Mouse (Mus musculus): ENCODE measurements around the gene Dock9. TPM values are rescaled to one million over a fixed set of nuclear protein-coding genes. Genes with fewer than 3 reads are reported as not detected.

Gene Dock9
- total RNA-seq (2014; rRNA removed) (68.8 and 70.5 TPM in 2 replicates), polyA plus RNA-seq (2015; fragmentation: Nextera tagmentation; extraction: Ambion mirVana) (13.8 and 14.0 TPM in 2 replicates)

DNA sequence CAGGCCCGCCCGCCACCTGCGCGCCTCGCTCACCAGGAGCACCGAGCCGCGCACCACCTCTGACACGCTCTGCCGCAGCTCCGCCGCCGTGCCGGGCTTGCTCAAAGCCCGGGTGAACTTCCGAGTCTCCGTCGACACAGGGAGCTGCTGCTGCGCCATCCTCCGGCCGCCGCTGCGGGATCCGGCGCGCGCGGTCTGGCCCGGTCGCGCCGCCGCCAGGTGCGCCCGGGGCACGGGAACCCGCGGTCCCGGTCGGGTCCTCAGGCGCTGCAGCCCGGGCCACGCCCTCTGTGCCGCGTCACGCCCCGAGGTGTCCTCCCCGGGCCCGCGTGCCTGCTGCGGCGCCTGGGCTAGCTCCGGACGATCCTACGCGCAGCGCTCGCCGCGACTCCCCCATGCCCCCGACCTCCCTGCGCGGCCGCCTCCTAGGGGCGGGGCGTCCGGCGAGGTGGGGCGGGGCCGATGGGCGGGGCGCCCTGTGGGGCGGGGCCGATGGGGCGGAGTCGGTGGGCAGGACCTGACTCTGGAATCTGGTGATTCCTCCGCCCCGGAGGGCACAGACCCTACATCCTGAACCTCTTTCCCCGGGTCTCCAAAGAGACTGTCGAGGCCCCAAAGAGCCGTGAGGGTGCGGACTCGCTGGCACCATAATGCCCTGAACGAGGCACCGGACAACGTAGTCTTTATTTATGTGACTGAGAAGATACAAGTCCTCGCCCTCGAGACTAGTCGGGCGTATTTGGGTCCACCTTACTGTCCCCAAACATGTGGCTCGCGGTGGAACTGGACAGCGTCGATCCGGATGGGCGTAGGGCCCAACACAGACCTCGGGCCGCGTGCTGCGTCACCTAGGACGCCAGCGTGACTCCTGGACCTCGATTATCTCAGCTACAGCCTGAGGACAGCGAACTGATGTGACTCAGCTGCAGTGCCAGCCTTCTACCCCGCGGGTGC, at the start of gene Dock9:
Gene Dock9 (minus strand): TSS at position 381 of the 954 bp plus-strand sequence.
- no peaks in the 10 kb centered on the region for H3K36me3 ChIP-seq (ENCODE audit: insufficient read depth, low read length)
- H3K4me1 ChIP-seq (ENCODE audit: insufficient read depth, low read length) = no peaks in the 10 kb centered on the region
- DNase-seq (ENCODE audit: low spot score) = peak; percentile 62
- H3K27me3 ChIP-seq (ENCODE audit: insufficient read depth, low read length) = no peaks in the 10 kb centered on the region
- under 1% methylated on average over 83 of the region's 106 CpGs for WGBS
- H3K9ac ChIP-seq (replicated peaks; ENCODE audit: low read length, poor library complexity, severe bottlenecking) = peak within 1 kb of the TSS; percentile 74
- H3K4me2 ChIP-seq (ENCODE audit: low read depth, low read length, poor library complexity, severe bottlenecking) = peak within 1 kb of the TSS; percentile 92
- peak; percentile 84 for ATAC-seq (ENCODE audit: low FRiP score)
- H3K27ac ChIP-seq (ENCODE audit: low read depth, low read length) = peak within 1 kb of the TSS; percentile 81
- peak within 1 kb of the TSS; percentile 64 for H3K4me3 ChIP-seq (ENCODE audit: low read depth, low read length)
- TF ChIP-seq CTCF (IDR thresholded peaks at IDR 0.05) = peak; percentile 16; the same call in 1 of the 2 replicates
- no peaks in the 10 kb centered on the region for H3K9me3 ChIP-seq (ENCODE audit: low read length)

DNA sequence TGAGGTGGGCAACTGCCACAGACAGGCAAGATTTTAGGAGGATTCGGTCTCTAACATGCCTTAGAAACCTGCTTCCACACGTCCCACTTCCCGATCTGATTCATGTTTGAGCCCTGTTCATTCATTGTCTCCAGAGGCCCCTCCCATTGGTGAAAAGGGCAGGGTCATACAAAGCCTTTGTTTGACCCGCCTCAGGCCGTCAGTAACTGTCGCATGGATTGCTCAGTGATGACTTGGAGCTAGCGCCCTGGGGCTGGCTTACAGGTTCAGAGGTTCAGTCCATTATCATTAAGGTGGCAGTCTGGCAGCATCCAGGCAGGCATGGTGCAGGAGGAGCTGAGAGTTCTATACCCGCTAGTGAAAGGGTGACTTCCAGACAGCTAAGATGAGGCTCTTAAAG, 46.8 kb upstream of the Dock9 start:
- no peak overlapping the region for H3K9ac ChIP-seq (replicated peaks; ENCODE audit: low read length, poor library complexity, severe bottlenecking)
- H3K9me3 ChIP-seq (ENCODE audit: low read length) = no peaks in the 10 kb centered on the region
- ATAC-seq (ENCODE audit: low FRiP score) (no peak), DNase-seq (ENCODE audit: low spot score) (no peak)
- H3K4me2 ChIP-seq (ENCODE audit: low read depth, low read length, poor library complexity, severe bottlenecking) = no peak overlapping the region
- H3K4me1 ChIP-seq (ENCODE audit: insufficient read depth, low read length) = no peaks in the 10 kb centered on the region
- H3K4me3 ChIP-seq (ENCODE audit: low read depth, low read length) = no peak overlapping the region
- WGBS = 44% methylated on average over 8 of the region's 8 CpGs
- no peaks in the 10 kb centered on the region for H3K36me3 ChIP-seq (ENCODE audit: insufficient read depth, low read length)
- TF ChIP-seq CTCF (IDR thresholded peaks at IDR 0.05) = no peak
- H3K27me3 ChIP-seq (ENCODE audit: insufficient read depth, low read length) = no peaks in the 10 kb centered on the region
- no peak overlapping the region for H3K27ac ChIP-seq (ENCODE audit: low read depth, low read length)

DNA sequence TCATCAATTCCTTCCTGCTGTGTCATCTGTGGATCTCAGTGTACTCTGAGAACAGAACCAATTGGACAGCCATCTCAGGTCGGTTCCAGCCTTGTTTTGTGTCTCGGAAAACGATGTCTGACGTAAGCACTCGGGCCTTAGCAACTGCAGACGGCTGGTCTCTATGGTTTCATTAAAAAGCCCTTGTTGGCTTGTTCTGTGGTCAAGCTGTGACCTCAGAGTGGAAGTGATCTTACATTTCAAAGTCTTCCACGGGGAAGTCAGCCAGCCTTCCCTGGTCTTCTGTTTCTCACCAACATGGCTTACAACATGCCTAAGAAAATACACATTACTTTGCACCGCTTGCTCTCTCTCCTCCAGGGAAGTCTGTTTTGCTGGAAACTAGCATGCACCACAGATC, 42.6 kb upstream of the Dock9 start:
- no peaks in the 10 kb centered on the region for H3K4me1 ChIP-seq (ENCODE audit: insufficient read depth, low read length)
- H3K36me3 ChIP-seq (ENCODE audit: insufficient read depth, low read length) = no peaks in the 10 kb centered on the region
- H3K9me3 ChIP-seq (ENCODE audit: low read length) = peaks cover 10% of the 10 kb centered on the region; the same call in 1 of the 2 replicates
- TF ChIP-seq CTCF (IDR thresholded peaks at IDR 0.05) = no peak
- no peak for DNase-seq (ENCODE audit: low spot score)
- no peak overlapping the region for H3K4me3 ChIP-seq (ENCODE audit: low read depth, low read length)
- no peak overlapping the region for H3K27ac ChIP-seq (ENCODE audit: low read depth, low read length)
- H3K9ac ChIP-seq (replicated peaks; ENCODE audit: low read length, poor library complexity, severe bottlenecking) = no peak overlapping the region
- WGBS = 89% methylated on average over 8 of the region's 8 CpGs
- H3K27me3 ChIP-seq (ENCODE audit: insufficient read depth, low read length) = no peaks in the 10 kb centered on the region
- no peak overlapping the region for H3K4me2 ChIP-seq (ENCODE audit: low read depth, low read length, poor library complexity, severe bottlenecking)
- ATAC-seq (ENCODE audit: low FRiP score) = no peak

DNA sequence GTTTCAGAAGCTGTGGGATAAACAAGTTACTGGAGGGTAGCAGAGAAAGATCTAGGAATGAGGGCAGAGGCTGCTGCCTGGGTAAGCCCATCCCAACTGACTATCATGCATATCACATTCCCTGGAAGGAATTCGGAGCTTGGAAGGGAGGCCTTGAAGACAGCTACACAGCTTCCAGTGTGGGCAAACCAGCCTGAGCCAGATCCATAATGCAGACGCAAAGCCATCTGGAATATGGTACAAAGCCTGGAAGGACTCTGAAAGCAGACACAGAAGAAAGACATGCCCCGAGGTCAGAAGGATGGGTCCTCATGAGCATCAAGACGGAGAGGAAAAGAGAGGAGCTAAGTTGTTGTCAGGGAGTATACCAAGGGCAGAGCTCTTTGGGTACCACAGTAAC, 40.5 kb upstream of the Dock9 start:
- ATAC-seq (ENCODE audit: low FRiP score) (no peak), DNase-seq (ENCODE audit: low spot score) (no peak)
- Histone ChIP-seq H3K4me3 (ENCODE audit: low read depth, low read length) (no peak overlapping the region), H3K4me1 (ENCODE audit: insufficient read depth, low read length) (no peaks in the 10 kb centered on the region), H3K36me3 (ENCODE audit: insufficient read depth, low read length) (no peaks in the 10 kb centered on the region), H3K27me3 (ENCODE audit: insufficient read depth, low read length) (no peaks in the 10 kb centered on the region), H3K4me2 (ENCODE audit: low read depth, low read length, poor library complexity, severe bottlenecking) (no peak overlapping the region), H3K9me3 (ENCODE audit: low read length) (peaks cover 10% of the 10 kb centered on the region; the same call in 1 of the 2 replicates), H3K9ac (replicated peaks; ENCODE audit: low read length, poor library complexity, severe bottlenecking) (no peak overlapping the region), H3K27ac (ENCODE audit: low read depth, low read length) (no peak overlapping the region)
- TF ChIP-seq CTCF (IDR thresholded peaks at IDR 0.05) = no peak
- 90% methylated on average over 4 of the region's 4 CpGs for WGBS

DNA sequence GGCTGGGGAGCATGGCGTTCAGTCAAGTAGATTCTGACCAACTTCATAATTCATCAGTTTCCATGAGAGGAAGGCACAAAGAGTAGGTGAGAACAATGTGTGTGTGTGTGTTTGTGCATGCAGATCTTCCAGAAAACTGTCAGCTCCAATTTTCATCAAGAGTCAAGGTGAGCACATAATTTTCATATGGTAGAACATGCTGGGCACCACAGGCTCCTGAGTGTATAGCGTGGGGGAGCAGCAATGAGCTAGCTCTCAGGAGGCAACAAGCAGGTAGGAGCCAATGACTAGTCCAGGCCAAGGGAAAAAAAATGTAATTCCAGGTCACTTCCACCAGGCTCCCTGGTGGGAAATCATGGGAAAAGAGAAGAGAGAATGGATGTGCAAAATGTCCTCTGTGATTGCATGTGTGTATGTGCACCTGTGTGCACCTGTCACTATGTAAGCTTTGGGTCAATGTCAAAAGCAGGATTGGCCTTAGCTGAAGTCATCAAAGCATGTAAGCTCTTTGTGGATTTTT, 35.4 kb upstream of the Dock9 start:
- ATAC-seq (ENCODE audit: low FRiP score) = no peak

More for the DNA sequence above, 35.4 kb upstream of the Dock9 start:
- no peaks in the 10 kb centered on the region for H3K27me3 ChIP-seq (ENCODE audit: insufficient read depth, low read length)
- peaks cover 9% of the 10 kb centered on the region; the same call in 1 of the 2 replicates for H3K9me3 ChIP-seq (ENCODE audit: low read length)
- H3K27ac ChIP-seq (ENCODE audit: low read depth, low read length) = no peak overlapping the region
- no peak for TF ChIP-seq CTCF (IDR thresholded peaks at IDR 0.05)
- H3K36me3 ChIP-seq (ENCODE audit: insufficient read depth, low read length) = no peaks in the 10 kb centered on the region
- H3K4me1 ChIP-seq (ENCODE audit: insufficient read depth, low read length) = no peaks in the 10 kb centered on the region
- peak; percentile 28 for DNase-seq (ENCODE audit: low spot score)
- no peak overlapping the region for H3K4me2 ChIP-seq (ENCODE audit: low read depth, low read length, poor library complexity, severe bottlenecking)
- no peak overlapping the region for H3K9ac ChIP-seq (replicated peaks; ENCODE audit: low read length, poor library complexity, severe bottlenecking)
- no peak overlapping the region for H3K4me3 ChIP-seq (ENCODE audit: low read depth, low read length)
- WGBS = 90% methylated on average over 2 of the region's 2 CpGs

Measured in midbrain, postnatal 0 days (tissue).